Mouse (Mus musculus) CH12.LX (cell line): ENCODE results near the gene 1600014C10Rik. TPM values are rescaled to one million over a fixed set of nuclear protein-coding genes. Genes with fewer than 3 reads are reported as not detected.

ENCODE experiments used
- DNase-seq: peaks from one replicate; pipeline ENCODE4 v3.0.0-alpha.2; 2013; ENCODE audit errors: extremely low read depth
- H3K27ac ChIP-seq: 2 replicates; pipeline ENCODE4 v1.5.1; 2012; ENCODE audit warnings: low read depth, mild to moderate bottlenecking, control low read depth, moderate library complexity; ENCODE audit not compliant: insufficient read depth
- H3K27me3 ChIP-seq: replicated peaks from 2 replicates; pipeline ENCODE3; 2012; ENCODE audit warnings: inconsistent platforms
- H3K36me3 ChIP-seq, 2 experiments: replicated peaks in 1 of 2; 2 replicates each; pipeline versions ENCODE3 to v1.6.1; 2012; ENCODE audit warnings: inconsistent platforms in 1 of 2, low read length in 1 of 2, mild to moderate bottlenecking in 1 of 2, mixed read lengths in 1 of 2, moderate library complexity in 1 of 2; ENCODE audit not compliant: control insufficient read depth in 1 of 2, insufficient read depth in 1 of 2
- H3K4me1 ChIP-seq, 2 experiments: 2 replicates each; pipeline ENCODE4 v1.6.1; 2012; ENCODE audit warnings: inconsistent platforms in 1 of 2, moderate library complexity in 1 of 2; ENCODE audit not compliant: insufficient read depth in 2 of 2, control insufficient read depth in 1 of 2
- H3K4me2 ChIP-seq: 2 replicates; pipeline ENCODE4 v1.6.1; 2012; ENCODE audit warnings: low read depth, mild to moderate bottlenecking, control low read depth; ENCODE audit not compliant: poor library complexity, insufficient read depth, severe bottlenecking
- H3K4me3 ChIP-seq, 3 experiments: fragments of 150-350 bp in 1 of 3; sonication (generic) in 1 of 3; replicated peaks in 1 of 3; 2 replicates each; pipeline versions ENCODE3 to v1.5.1; 2011 to 2012; ENCODE audit warnings: low read depth in 2 of 3, low read length in 2 of 3, mild to moderate bottlenecking in 2 of 3, moderate library complexity in 2 of 3, control low read depth in 1 of 3, improper control_type of control experiment in 1 of 3, inconsistent platforms in 1 of 3, mixed read lengths in 1 of 3; ENCODE audit not compliant: poor library complexity in 1 of 3
- H3K79me2 ChIP-seq: replicated peaks from 2 replicates; pipeline ENCODE4 v1.6.1; 2012; ENCODE audit warnings: mild to moderate bottlenecking, moderate library complexity; ENCODE audit not compliant: control insufficient read depth, poor library complexity, insufficient read depth, severe bottlenecking; ENCODE audit errors: extremely low read depth
- H3K9ac ChIP-seq: 2 replicates; pipeline ENCODE4 v1.6.1; 2012; ENCODE audit warnings: low read depth, mild to moderate bottlenecking, control low read depth, moderate library complexity; ENCODE audit not compliant: insufficient read depth
- H3K9me3 ChIP-seq: replicated peaks from 2 replicates; pipeline ENCODE3; 2012; ENCODE audit warnings: low read length, inconsistent platforms, mixed read lengths
- BHLHE40 ChIP-seq: IDR thresholded peaks from 2 replicates; pipeline ENCODE4 v1.6.1; 2011; ENCODE audit warnings: mild to moderate bottlenecking, low read depth, low read length, improper control_type of control experiment
- CHD1 ChIP-seq: IDR thresholded peaks from 2 replicates; pipeline ENCODE4 v1.6.1; 2012; ENCODE audit warnings: low read depth, low read length, improper control_type of control experiment, inconsistent platforms
- CHD2 ChIP-seq: IDR thresholded peaks from 2 replicates; pipeline ENCODE4 v1.6.1; 2011; ENCODE audit warnings: low read length, improper control_type of control experiment
- CTCF ChIP-seq, 2 experiments: IDR thresholded peaks in 1 of 2; conservative IDR thresholded peaks in 1 of 2; 2 replicates each; pipeline ENCODE4 v1.5.1; 2011 to 2012; ENCODE audit warnings: low read depth in 2 of 2, low read length in 2 of 2, improper control_type of control experiment in 1 of 2, inconsistent platforms in 1 of 2, mild to moderate bottlenecking in 1 of 2, moderate library complexity in 1 of 2
- ELF1 ChIP-seq: IDR thresholded peaks from 2 replicates; pipeline ENCODE4 v1.6.1; 2014; ENCODE audit warnings: low read depth, mild to moderate bottlenecking, inconsistent platforms, low read length, improper control_type of control experiment
- EP300 ChIP-seq: IDR thresholded peaks from 2 replicates; pipeline ENCODE4 v1.6.1; 2011; ENCODE audit warnings: low read length, improper control_type of control experiment
- ETS1 ChIP-seq: conservative IDR thresholded peaks from 2 replicates; pipeline ENCODE4 v1.6.1; 2012; ENCODE audit warnings: low read depth, mild to moderate bottlenecking, inconsistent platforms, low read length, improper control_type of control experiment, moderate library complexity
- GABPA ChIP-seq: IDR thresholded peaks from 2 replicates; pipeline ENCODE4 v1.6.1; 2012; ENCODE audit warnings: low read depth, low read length, improper control_type of control experiment, inconsistent platforms; ENCODE audit not compliant: insufficient replicate concordance
- HCFC1 ChIP-seq: IDR thresholded peaks from 2 replicates; pipeline ENCODE4 v1.6.1; 2012; ENCODE audit warnings: low read depth, mild to moderate bottlenecking, inconsistent platforms, low read length, improper control_type of control experiment
- IRF4 ChIP-seq: IDR thresholded peaks from 2 replicates; pipeline ENCODE4 v1.6.1; 2014; ENCODE audit warnings: low read depth, mild to moderate bottlenecking, inconsistent platforms, low read length, improper control_type of control experiment
- JUN ChIP-seq: IDR thresholded peaks from 2 replicates; pipeline ENCODE4 v1.6.1; 2011; ENCODE audit warnings: low read depth, mild to moderate bottlenecking, low read length, improper control_type of control experiment, moderate library complexity; ENCODE audit not compliant: insufficient read depth
- JUND ChIP-seq: conservative IDR thresholded peaks from 2 replicates; pipeline ENCODE4 v1.6.1; 2011; ENCODE audit warnings: low read depth, low read length, improper control_type of control experiment
- KAT2A ChIP-seq: IDR thresholded peaks from 2 replicates; pipeline ENCODE4 v1.6.1; 2012; ENCODE audit warnings: low read length, improper control_type of control experiment, inconsistent platforms; ENCODE audit not compliant: insufficient replicate concordance
- MAFK ChIP-seq: IDR thresholded peaks from 2 replicates; pipeline ENCODE4 v1.6.1; 2011; ENCODE audit warnings: low read length, improper control_type of control experiment; ENCODE audit not compliant: insufficient replicate concordance
- MAZ ChIP-seq: IDR thresholded peaks from 2 replicates; pipeline ENCODE4 v1.6.1; 2012; ENCODE audit warnings: low read depth, mild to moderate bottlenecking, inconsistent platforms, low read length, improper control_type of control experiment, moderate library complexity
- MEF2A ChIP-seq: IDR thresholded peaks from 2 replicates; pipeline ENCODE4 v1.6.1; 2014; ENCODE audit warnings: low read depth, mild to moderate bottlenecking, inconsistent platforms, low read length, improper control_type of control experiment, borderline replicate concordance
- MXI1 ChIP-seq: IDR thresholded peaks from 2 replicates; pipeline ENCODE4 v1.6.1; 2011; ENCODE audit warnings: mild to moderate bottlenecking, low read depth, low read length, improper control_type of control experiment
- NELFE ChIP-seq: IDR thresholded peaks from 2 replicates; pipeline ENCODE4 v1.6.1; 2011; ENCODE audit warnings: low read depth, low read length, improper control_type of control experiment
- NRF1 ChIP-seq: IDR thresholded peaks from 2 replicates; pipeline ENCODE4 v1.6.1; 2014; ENCODE audit warnings: low read depth, mild to moderate bottlenecking, inconsistent platforms, low read length, improper control_type of control experiment, moderate library complexity
- PAX5 ChIP-seq: IDR thresholded peaks from 2 replicates; pipeline ENCODE4 v1.6.1; 2012; ENCODE audit warnings: low read length, inconsistent platforms, mixed read lengths
- POLR2A ChIP-seq: IDR thresholded peaks from 2 replicates; pipeline ENCODE4 v1.6.1; 2011; ENCODE audit warnings: low read depth, mild to moderate bottlenecking, improper control_type of control experiment, low read length
- POLR2AphosphoS2 ChIP-seq: IDR thresholded peaks from 2 replicates; pipeline ENCODE4 v1.6.1; 2011; ENCODE audit warnings: low read depth, low read length, improper control_type of control experiment
- RCOR1 ChIP-seq: conservative IDR thresholded peaks from 2 replicates; pipeline ENCODE4 v1.6.1; 2012; ENCODE audit warnings: low read depth, mild to moderate bottlenecking, inconsistent platforms, low read length, improper control_type of control experiment
- SIN3A ChIP-seq: IDR thresholded peaks from 2 replicates; pipeline ENCODE4 v1.6.1; 2012; ENCODE audit warnings: low read length, improper control_type of control experiment, inconsistent platforms
- SMC3 ChIP-seq: IDR thresholded peaks from 2 replicates; pipeline ENCODE4 v1.6.1; 2011; ENCODE audit warnings: low read depth, low read length, improper control_type of control experiment
- TBP ChIP-seq: conservative IDR thresholded peaks from 2 replicates; pipeline ENCODE4 v1.6.1; 2011; ENCODE audit warnings: low read depth, low read length, improper control_type of control experiment
- TCF12 ChIP-seq: IDR thresholded peaks from 2 replicates; pipeline ENCODE4 v1.6.1; 2014; ENCODE audit warnings: low read depth, mild to moderate bottlenecking, inconsistent platforms, low read length, improper control_type of control experiment
- UBTF ChIP-seq: IDR thresholded peaks from 2 replicates; pipeline ENCODE4 v1.6.1; 2012; ENCODE audit warnings: low read depth, mild to moderate bottlenecking, inconsistent platforms, low read length, improper control_type of control experiment, moderate library complexity
- USF1 ChIP-seq: IDR thresholded peaks from 2 replicates; pipeline ENCODE4 v1.6.1; 2014; ENCODE audit warnings: low read depth, mild to moderate bottlenecking, inconsistent platforms, low read length, improper control_type of control experiment
- USF2 ChIP-seq: conservative IDR thresholded peaks from 2 replicates; pipeline ENCODE4 v1.6.1; 2011; ENCODE audit warnings: low read depth, low read length, improper control_type of control experiment
- ZC3H11A ChIP-seq: IDR thresholded peaks from 2 replicates; pipeline ENCODE4 v1.6.1; 2012; ENCODE audit warnings: low read depth, mild to moderate bottlenecking, inconsistent platforms, low read length, improper control_type of control experiment
- ZKSCAN1 ChIP-seq: IDR thresholded peaks from 2 replicates; pipeline ENCODE4 v1.6.1; 2012; ENCODE audit warnings: low read depth, inconsistent platforms, low read length, improper control_type of control experiment, borderline replicate concordance
- ZMIZ1 ChIP-seq: IDR thresholded peaks from 2 replicates; pipeline ENCODE4 v1.6.1; 2012; ENCODE audit warnings: low read depth, mild to moderate bottlenecking, inconsistent platforms, low read length, improper control_type of control experiment
- ZNF384 ChIP-seq: IDR thresholded peaks from 2 replicates; pipeline ENCODE4 v1.6.1; 2012; ENCODE audit warnings: low read depth, low read length, improper control_type of control experiment, inconsistent platforms
- dilution Hi-C: fragments of 300-500 bp; cut with MboI; formaldehyde crosslinking; loops from 2 replicates; pipeline ENCODE4 v1.14.3; 2020; ENCODE audit warnings: low sequenced_read_pairs; ENCODE audit not compliant: extremely low pct_unique_long_range_greater_than_20kb, extremely low pct_ligation_motif_present
- in situ Hi-C: fragments of 300-500 bp; cut with MboI; formaldehyde crosslinking; loops from 3 replicates; pipeline ENCODE4 v1.14.3; 2019; ENCODE audit warnings: low sequenced_read_pairs, low pct_ligation_motif_present, low pct_unique_long_range_greater_than_20kb, mixed read lengths
- polyA plus RNA-seq: library from polyadenylated mRNA; unstranded; fragments of >175 nt; gene quantifications from 2 replicates; pipeline ENCODE4 v1.2.1, GENCODE M21; 2012; ENCODE audit warnings: low read depth; ENCODE audit not compliant: insufficient read length
- total RNA-seq, 2 experiments: library from RNA; depleted of rRNA; stranded (reverse); fragments of 300-350 nt in 1 of 2; fragments of >200 nt in 1 of 2; gene quantifications; 2 replicates each; pipeline ENCODE4 v1.2.3; 2012 to 2014

1600014C10Rik gene
- total and polyA plus RNA-seq, 3 experiments, result 7.4 to 10.6 (median 10.3) TPM

DNA sequence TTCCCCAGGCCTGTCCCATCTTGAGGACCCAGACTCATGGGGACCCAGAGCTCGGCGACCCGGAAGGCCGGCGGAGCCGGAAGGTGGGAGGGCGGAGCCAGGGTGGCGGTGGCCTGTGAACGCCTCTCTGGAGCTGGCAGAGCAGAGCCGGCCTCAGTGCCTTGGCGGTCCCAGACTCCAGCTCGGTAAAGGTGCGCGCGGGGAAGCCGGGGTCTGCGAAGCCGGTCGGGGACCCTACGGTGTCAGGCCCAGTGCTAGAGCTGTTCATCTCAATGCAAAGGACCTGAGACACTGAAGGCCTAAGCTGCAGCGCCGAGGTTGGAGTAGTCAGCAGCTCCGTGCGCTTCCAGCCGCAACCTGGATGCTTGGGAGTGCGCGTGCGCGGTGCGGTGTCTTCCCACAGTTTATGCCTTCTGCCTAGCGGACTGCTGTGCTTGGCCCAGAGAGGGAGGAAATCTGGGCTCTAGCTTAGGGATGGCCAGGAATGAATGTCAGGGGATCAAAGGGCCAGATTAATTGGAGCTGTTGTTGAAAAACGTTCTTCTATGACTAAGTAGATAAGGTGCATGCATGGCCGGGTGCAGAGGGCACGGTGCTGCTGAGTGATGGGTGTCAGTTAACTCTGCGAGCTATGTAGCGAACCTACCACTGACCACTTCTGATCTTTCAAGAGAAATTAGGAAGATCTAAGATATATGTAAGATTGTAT lies 846 bp downstream of the 1600014C10Rik start:
- Histone ChIP-seq H3K4me1 (peaks cover 4 to 32% of the 10 kb centered on the region in 2 experiments; a peak in 3 of 4 replicates), H3K27me3 (no peaks in the 10 kb centered on the region), H3K9ac (peak overlapping the region; percentile 66), H3K79me2 (no peaks in the 10 kb centered on the region), H3K36me3 (peaks cover 0 to 13% of the 10 kb centered on the region in 2 experiments), H3K4me2 (peak overlapping the region; percentile 92), H3K27ac (peak overlapping the region; percentile 52; the same call in 1 of the 2 replicates), H3K9me3 (no peaks in the 10 kb centered on the region), H3K4me3 (peak overlapping the region; percentile 69 to 84 (median 81))
- dilution Hi-C loops (no loop called here), in situ Hi-C loops (no loop called here)
- TF ChIP-seq ZKSCAN1 (no peak), TBP (0 out of 2 replicates have a peak, but pooled peaks have one; percentile 65), ETS1 (no peak), MEF2A (no peak), CTCF (conservative IDR thresholded peaks at IDR 0.05 in 1 of 2, IDR thresholded peaks at IDR 0.05 in 1 of 2; ENCODE audit: low read depth in 2 of 2, low read length in 2 of 2) (no peak), NRF1 (peak; percentile 85), POLR2A (peak; percentile 93), PAX5 (no peak), MXI1 (no peak; the same call in none of the 2 replicates), TCF12 (peak; percentile 86), EP300 (no peak), SMC3 (no peak), UBTF (peak; percentile 67), MAZ (no peak), BHLHE40 (no peak), ZMIZ1 (peak; percentile 72; the same call in 1 of the 2 replicates), RCOR1 (0 out of 2 replicates have a peak, but pooled peaks have one; percentile 13), ZC3H11A (no peak), POLR2AphosphoS2 (peak; percentile 78; the same call in 1 of the 2 replicates), HCFC1 (peak; percentile 64), CHD2 (peak; percentile 32; the same call in 1 of the 2 replicates), ZNF384 (no peak), ELF1 (peak; percentile 93), NELFE (peak; percentile 76; the same call in 1 of the 2 replicates), JUN (no peak), KAT2A (no peak), USF1 (no peak), IRF4 (no peak), JUND (no peak), USF2 (no peak), SIN3A (no peak; the same call in 1 of the 2 replicates), CHD1 (no peak), MAFK (no peak), GABPA (no peak)
- DNase-seq, result peak; percentile 77
